Mouse (Mus musculus) heart, adult 18-20 months (tissue): ENCODE data around the gene Isg20l2. TPM values are rescaled to one million over a fixed set of nuclear protein-coding genes. Genes with fewer than 3 reads are reported as not detected.
"Not testable (repeated sequence)": the region's sequence is repeated elsewhere in the genome, so short reads cannot be mapped to it uniquely, and the experiment has no call there.

Experiments
- DNase-seq, 2 experiments: peaks; one replicate each; pipeline ENCODE4 v3.0.0; 2021 to 2022; ENCODE audit warnings: mixed read lengths in 1 of 2
- long read RNA-seq, 2 experiments: library from polyadenylated mRNA; stranded (forward); transcript quantifications; one replicate each; pipeline ENCODE4 v2.0.0; 2021
- total RNA-seq, 2 experiments: library from RNA; stranded (reverse); gene quantifications; 2 replicates each; pipeline ENCODE4 v1.2.3; 2021

The Isg20l2 gene
- 10 to 100 TPM; 10.8 to 11.5 TPM for total RNA-seq
- long read RNA-seq, experiment 1, transcript Isg20l2-201 (4 exons, 2,893 nt) = major isoform, 8 of 10 reads
- long read RNA-seq, experiment 1, partial matches to known transcripts = 0 of 10 reads
- long read RNA-seq, experiment 1, other reads (novel, unspliced or antisense) = 2 of 10 reads
- long read RNA-seq, experiment 2, transcript Isg20l2-201 (4 exons, 2,893 nt) = major isoform, 6 of 7 reads
- long read RNA-seq, experiment 2, partial matches to known transcripts = 1 of 7 reads
- long read RNA-seq, experiment 2, other reads (novel, unspliced or antisense) = 0 of 7 reads

- DNase-seq = peak; percentile 98 to 99
Observed at GRCm38 (mm10) chr3:87930078-87930795, at the start of gene Isg20l2, which contains the start of gene Rrnad1. TSS of gene Isg20l2 (plus strand) at chr3:87930314. TSS of gene Rrnad1 (minus strand) at chr3:87930717.

- peak in 1 of 2 experiments; percentile 27 for DNase-seq
Observed at GRCm38 (mm10) chr3:87884291-87884690, 45.8 kb upstream of the Isg20l2 start.

- peak in 1 of 2 experiments; percentile 35 for DNase-seq
Observed at GRCm38 (mm10) chr3:87884708-87885251, 45.3 kb upstream of the Isg20l2 start.

- DNase-seq = peak; percentile 95 to 99
Observed at GRCm38 (mm10) chr3:87885281-87886003, 44.7 kb upstream of the Isg20l2 start, which contains the start of gene Prcc. TSS of gene Prcc (minus strand) at chr3:87885608.

- DNase-seq = no peak
Observed at GRCm38 (mm10) chr3:87886004-87886365, 44.1 kb upstream of the Isg20l2 start.

- DNase-seq = no peak
Observed at GRCm38 (mm10) chr3:87886416-87886815, 43.7 kb upstream of the Isg20l2 start.

GRCm38 (mm10) chr3:87887400-87887799 lies 42.7 kb upstream of the Isg20l2 start:
- DNase-seq = not testable (repeated sequence)

- no peak for DNase-seq
Observed at GRCm38 (mm10) chr3:87891481-87891880, 38.6 kb upstream of the Isg20l2 start.

- DNase-seq = no peak
Observed at GRCm38 (mm10) chr3:87893367-87893905, 36.7 kb upstream of the Isg20l2 start.

GRCm38 (mm10) chr3:87899266-87899665 lies 30.8 kb upstream of the Isg20l2 start:
- no peak for DNase-seq

- no peak for DNase-seq
Observed at GRCm38 (mm10) chr3:87899776-87900175, 30.3 kb upstream of the Isg20l2 start.

- no peak for DNase-seq
Observed at GRCm38 (mm10) chr3:87901036-87901624, 29.0 kb upstream of the Isg20l2 start.

- not testable (repeated sequence) for DNase-seq
Observed at GRCm38 (mm10) chr3:87901959-87902358, 28.2 kb upstream of the Isg20l2 start.

- no peak for DNase-seq
Observed at GRCm38 (mm10) chr3:87903821-87904220, 26.3 kb upstream of the Isg20l2 start.

- peak; percentile 93 to 96 for DNase-seq
Observed at GRCm38 (mm10) chr3:87905880-87906485, 24.1 kb upstream of the Isg20l2 start, which contains the start of gene Hdgf. TSS of gene Hdgf (plus strand) at chr3:87906321.

GRCm38 (mm10) chr3:87906601-87906980 lies 23.5 kb upstream of the Isg20l2 start:
- DNase-seq = peak in 1 of 2 experiments; percentile 65

GRCm38 (mm10) chr3:87906981-87907857 lies 22.9 kb upstream of the Isg20l2 start:
- DNase-seq = peak; percentile 36 to 54

GRCm38 (mm10) chr3:87907906-87908305 lies 22.2 kb upstream of the Isg20l2 start:
- no peak for DNase-seq

GRCm38 (mm10) chr3:87909381-87909780 lies 20.7 kb upstream of the Isg20l2 start:
- peak in 1 of 2 experiments; percentile 4 for DNase-seq

GRCm38 (mm10) chr3:87909874-87910273 lies 20.2 kb upstream of the Isg20l2 start:
- DNase-seq = no peak
